Mouse (Mus musculus): ENCODE results near the gene Cd276. TPM values are rescaled to one million over a fixed set of nuclear protein-coding genes. Genes with fewer than 3 reads are reported as not detected.

The Cd276 gene
- polyA plus RNA-seq, 1 experiment from 2014 or later = 11.3 TPM

GRCm38 (mm10) chr9:58552083-58552482 is 3.2 kb downstream of the Cd276 start:
- ATAC-seq (ENCODE audit: low FRiP score, low TSS enrichment) = no peak
- H3K9ac ChIP-seq (ENCODE audit: low read length) = no peak overlapping the region
- H3K4me1 ChIP-seq (replicated peaks; ENCODE audit: control insufficient read depth, insufficient read depth) = peaks cover under 1% of the 10 kb centered on the region; the same call in 1 of the 2 replicates

DNA sequence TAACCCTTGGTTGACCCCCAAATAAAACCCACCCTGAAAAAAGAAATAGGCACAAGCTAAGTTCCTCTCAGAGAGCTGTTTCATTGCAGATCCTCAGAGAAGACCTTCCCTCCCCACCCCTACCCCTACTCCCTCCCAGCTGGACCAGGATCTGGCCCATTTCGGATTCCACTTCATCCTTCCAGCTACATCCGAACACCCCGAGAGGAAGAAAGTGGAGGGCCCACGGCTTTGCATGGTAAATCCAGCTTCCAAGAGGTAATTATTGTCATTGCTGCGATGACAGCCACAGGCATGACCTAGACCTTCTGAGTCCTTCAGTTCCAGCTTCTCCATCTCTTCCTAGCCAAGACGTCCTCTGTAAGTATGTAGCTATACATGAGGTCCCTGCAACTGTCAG is 4.3 kb downstream of the Cd276 start:
- Histone ChIP-seq H3K36me3 (ENCODE audit: control insufficient read depth, insufficient read depth, low read length) (no peaks in the 10 kb centered on the region), H3K27ac (replicated peaks) (no peak overlapping the region), H3K4me1 (replicated peaks; ENCODE audit: control insufficient read depth, insufficient read depth) (peaks cover 3% of the 10 kb centered on the region; the same call in 1 of the 2 replicates), H3K27me3 (ENCODE audit: control insufficient read depth, insufficient read depth, low read length) (no peaks in the 10 kb centered on the region), H3K9ac (ENCODE audit: low read length) (no peak overlapping the region), H3K4me2 (replicated peaks; ENCODE audit: low read depth) (no peak overlapping the region), H3K9me3 (ENCODE audit: control insufficient read depth, low read length) (no peaks in the 10 kb centered on the region), H3K4me3 (ENCODE audit: low read depth, low read length) (no peak overlapping the region)
- no peak for ATAC-seq (ENCODE audit: low FRiP score, low TSS enrichment)
- no peak for DNase-seq (ENCODE audit: low spot score)
- 93% methylated on average over 6 of the region's 6 CpGs for WGBS
- TF ChIP-seq EP300 (optimal IDR thresholded peaks at IDR 0.05) = no peak
- no peak for TF ChIP-seq CTCF (IDR thresholded peaks at IDR 0.05; ENCODE audit: low read depth)

More at GRCm38 (mm10) chr9:58552083-58552482, 3.2 kb downstream of the Cd276 start:
- WGBS = 60% methylated on average over 9 of the region's 9 CpGs
- DNase-seq (ENCODE audit: low spot score) = no peak
- H3K27me3 ChIP-seq (ENCODE audit: control insufficient read depth, insufficient read depth, low read length) = no peaks in the 10 kb centered on the region
- no peaks in the 10 kb centered on the region for H3K9me3 ChIP-seq (ENCODE audit: control insufficient read depth, low read length)
- H3K4me2 ChIP-seq (replicated peaks; ENCODE audit: low read depth) = no peak overlapping the region
- H3K36me3 ChIP-seq (ENCODE audit: control insufficient read depth, insufficient read depth, low read length) = no peaks in the 10 kb centered on the region
- no peak overlapping the region for H3K27ac ChIP-seq (replicated peaks)
- no peak overlapping the region for H3K4me3 ChIP-seq (ENCODE audit: low read depth, low read length)
- no peak for TF ChIP-seq EP300 (optimal IDR thresholded peaks at IDR 0.05)
- peak; percentile 30 for TF ChIP-seq CTCF (IDR thresholded peaks at IDR 0.05; ENCODE audit: low read depth)

GRCm38 (mm10) chr9:58549694-58550093 is 5.5 kb downstream of the Cd276 start:
- Histone ChIP-seq H3K9me3 (ENCODE audit: control insufficient read depth, low read length) (no peaks in the 10 kb centered on the region), H3K36me3 (ENCODE audit: control insufficient read depth, insufficient read depth, low read length) (no peaks in the 10 kb centered on the region), H3K4me2 (replicated peaks; ENCODE audit: low read depth) (no peak overlapping the region), H3K27ac (replicated peaks) (no peak overlapping the region), H3K9ac (ENCODE audit: low read length) (no peak overlapping the region), H3K4me3 (ENCODE audit: low read depth, low read length) (no peak overlapping the region), H3K27me3 (ENCODE audit: control insufficient read depth, insufficient read depth, low read length) (no peaks in the 10 kb centered on the region), H3K4me1 (replicated peaks; ENCODE audit: control insufficient read depth, insufficient read depth) (0 out of 2 replicates have a peak, but pooled peaks cover 3% of the 10 kb centered on the region)
- 71% methylated on average over 3 of the region's 3 CpGs for WGBS
- no peak for TF ChIP-seq EP300 (optimal IDR thresholded peaks at IDR 0.05)
- TF ChIP-seq CTCF (IDR thresholded peaks at IDR 0.05; ENCODE audit: low read depth) = no peak
- DNase-seq (ENCODE audit: low spot score) (no peak), ATAC-seq (ENCODE audit: low FRiP score, low TSS enrichment) (no peak)

- ATAC-seq (ENCODE audit: low FRiP score, low TSS enrichment) (no peak), DNase-seq (ENCODE audit: low spot score) (no peak)
- no peak overlapping the region; the same call in 1 of the 2 replicates for H3K27ac ChIP-seq (replicated peaks)
- H3K4me3 ChIP-seq (ENCODE audit: low read depth, low read length) = no peak overlapping the region
- no peak overlapping the region for H3K4me2 ChIP-seq (replicated peaks; ENCODE audit: low read depth)
- H3K9me3 ChIP-seq (ENCODE audit: control insufficient read depth, low read length) = no peaks in the 10 kb centered on the region
- no peak overlapping the region for H3K9ac ChIP-seq (ENCODE audit: low read length)
- TF ChIP-seq EP300 (optimal IDR thresholded peaks at IDR 0.05) = no peak
- no peak for TF ChIP-seq CTCF (IDR thresholded peaks at IDR 0.05; ENCODE audit: low read depth)
- 53% methylated on average over 4 of the region's 4 CpGs for WGBS
- H3K36me3 ChIP-seq (ENCODE audit: control insufficient read depth, insufficient read depth, low read length) = no peaks in the 10 kb centered on the region
- no peaks in the 10 kb centered on the region for H3K27me3 ChIP-seq (ENCODE audit: control insufficient read depth, insufficient read depth, low read length)
- H3K4me1 ChIP-seq (replicated peaks; ENCODE audit: control insufficient read depth, insufficient read depth) = 0 out of 2 replicates have a peak, but pooled peaks cover 3% of the 10 kb centered on the region
Measured at GRCm38 (mm10) chr9:58548897-58549296, 6.3 kb downstream of the Cd276 start.

DNA sequence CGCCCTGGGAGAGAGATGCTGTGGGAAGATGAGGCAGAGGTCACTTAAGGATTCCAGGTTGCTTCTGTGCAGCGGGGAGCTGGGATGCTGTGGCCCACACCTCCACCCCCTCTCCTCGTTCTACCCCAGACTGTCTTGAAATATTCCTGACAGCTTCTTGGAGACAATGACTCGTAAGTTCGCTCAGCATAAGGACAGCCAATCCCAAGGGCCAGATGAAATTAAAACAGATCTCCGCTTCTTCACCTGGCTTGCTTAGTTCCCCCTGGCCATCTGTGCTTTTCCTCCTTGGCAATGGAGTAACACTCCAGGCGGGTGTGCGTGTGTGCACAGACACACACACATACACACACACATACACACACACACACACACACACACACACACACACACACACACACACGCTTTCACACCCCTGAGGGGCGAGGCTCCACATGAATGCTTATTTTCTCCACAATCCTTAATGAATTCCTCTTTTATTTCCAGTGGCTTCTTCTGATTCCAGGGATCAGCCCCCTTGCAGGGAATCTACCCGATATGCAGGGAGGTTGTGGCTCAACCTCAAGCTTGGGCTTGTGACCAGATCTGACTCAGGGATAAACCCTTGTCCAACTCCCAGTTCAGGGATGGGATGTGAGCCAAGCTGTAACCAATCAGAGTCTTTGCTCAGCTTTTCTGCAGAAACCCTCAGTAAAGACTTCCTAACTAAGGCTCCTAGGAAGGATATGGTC is 8.4 kb downstream of the Cd276 start:
- H3K4me1 ChIP-seq (replicated peaks; ENCODE audit: control insufficient read depth, insufficient read depth) = 0 out of 2 replicates have a peak, but pooled peaks cover 5% of the 10 kb centered on the region
- 71% methylated on average over 11 of the region's 11 CpGs for WGBS
- TF ChIP-seq CTCF (IDR thresholded peaks at IDR 0.05; ENCODE audit: low read depth) (no peak), EP300 (optimal IDR thresholded peaks at IDR 0.05) (no peak)

DNA sequence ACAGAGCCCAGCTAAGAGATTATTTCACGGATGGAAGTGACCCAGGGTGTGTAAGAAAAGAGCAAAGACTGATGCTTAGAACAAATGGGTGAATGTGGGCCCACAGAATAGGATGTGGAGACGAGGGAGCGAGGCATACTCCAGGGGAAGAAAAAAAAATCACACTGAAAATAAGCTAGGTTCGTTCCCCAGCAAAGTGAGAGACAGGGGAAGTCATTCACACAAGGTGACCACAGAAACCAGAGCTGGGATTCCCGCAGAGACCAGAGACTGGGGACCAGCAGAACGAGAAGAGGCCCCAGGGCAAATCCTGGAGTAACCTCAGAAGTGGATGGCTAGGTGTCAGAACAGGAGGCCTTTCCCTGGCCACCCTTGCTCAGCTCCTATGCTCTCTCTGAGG is 9.8 kb downstream of the Cd276 start:
- TF ChIP-seq CTCF (IDR thresholded peaks at IDR 0.05; ENCODE audit: low read depth) (no peak), EP300 (optimal IDR thresholded peaks at IDR 0.05) (no peak)

More for the DNA sequence above, 8.4 kb downstream of the Cd276 start:
- DNase-seq (ENCODE audit: low spot score) = no peak
- Histone ChIP-seq H3K36me3 (ENCODE audit: control insufficient read depth, insufficient read depth, low read length) (no peaks in the 10 kb centered on the region), H3K4me3 (ENCODE audit: low read depth, low read length) (no peak overlapping the region), H3K27ac (replicated peaks) (no peak overlapping the region), H3K27me3 (ENCODE audit: control insufficient read depth, insufficient read depth, low read length) (no peaks in the 10 kb centered on the region), H3K9me3 (ENCODE audit: control insufficient read depth, low read length) (no peaks in the 10 kb centered on the region), H3K4me2 (replicated peaks; ENCODE audit: low read depth) (no peak overlapping the region), H3K9ac (ENCODE audit: low read length) (no peak overlapping the region)
- ATAC-seq (ENCODE audit: low FRiP score, low TSS enrichment) = no peak

More for the DNA sequence above, 9.8 kb downstream of the Cd276 start:
- no peak for ATAC-seq (ENCODE audit: low FRiP score, low TSS enrichment)
- DNase-seq (ENCODE audit: low spot score) = no peak
- Histone ChIP-seq H3K27ac (replicated peaks) (no peak overlapping the region), H3K4me3 (ENCODE audit: low read depth, low read length) (no peak overlapping the region), H3K36me3 (ENCODE audit: control insufficient read depth, insufficient read depth, low read length) (no peaks in the 10 kb centered on the region), H3K4me1 (replicated peaks; ENCODE audit: control insufficient read depth, insufficient read depth) (0 out of 2 replicates have a peak, but pooled peaks cover 8% of the 10 kb centered on the region), H3K9me3 (ENCODE audit: control insufficient read depth, low read length) (no peaks in the 10 kb centered on the region), H3K27me3 (ENCODE audit: control insufficient read depth, insufficient read depth, low read length) (no peaks in the 10 kb centered on the region), H3K4me2 (replicated peaks; ENCODE audit: low read depth) (no peak overlapping the region), H3K9ac (ENCODE audit: low read length) (no peak overlapping the region)
- WGBS = 70% methylated on average over 6 of the region's 6 CpGs

Measured in stomach, postnatal 0 days (tissue).